Mouse (Mus musculus): Measurements from ENCODE around the gene Fth1.
"Not testable (repeated sequence)": the region's sequence is repeated elsewhere in the genome, so short reads cannot be mapped to it uniquely, and the experiment has no call there.

Gene Fth1

DNA sequence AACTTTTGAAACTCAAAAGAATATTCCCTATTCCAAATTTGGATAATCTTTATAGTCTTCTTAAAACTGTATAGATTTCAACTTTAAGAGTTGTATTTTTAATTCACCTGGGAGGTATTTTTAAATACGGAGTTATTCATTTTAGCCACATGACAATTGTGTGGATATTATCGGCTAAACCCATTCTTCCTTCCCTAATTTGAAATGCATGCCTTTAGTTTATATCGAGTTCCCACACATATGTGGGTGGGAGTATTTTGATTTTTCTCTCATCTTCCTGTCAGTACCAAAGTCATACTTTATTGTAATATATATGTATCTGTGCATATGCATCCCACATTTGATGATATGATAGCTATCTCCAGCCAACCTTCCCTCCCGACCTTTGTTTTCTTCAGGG lies at the start of gene Fth1:
TSS of gene Fth1 (plus strand) at position 341 of the 400 bp plus-strand sequence.
- DNase-seq (ENCODE audit: low read depth, low spot score), result no peak

DNA sequence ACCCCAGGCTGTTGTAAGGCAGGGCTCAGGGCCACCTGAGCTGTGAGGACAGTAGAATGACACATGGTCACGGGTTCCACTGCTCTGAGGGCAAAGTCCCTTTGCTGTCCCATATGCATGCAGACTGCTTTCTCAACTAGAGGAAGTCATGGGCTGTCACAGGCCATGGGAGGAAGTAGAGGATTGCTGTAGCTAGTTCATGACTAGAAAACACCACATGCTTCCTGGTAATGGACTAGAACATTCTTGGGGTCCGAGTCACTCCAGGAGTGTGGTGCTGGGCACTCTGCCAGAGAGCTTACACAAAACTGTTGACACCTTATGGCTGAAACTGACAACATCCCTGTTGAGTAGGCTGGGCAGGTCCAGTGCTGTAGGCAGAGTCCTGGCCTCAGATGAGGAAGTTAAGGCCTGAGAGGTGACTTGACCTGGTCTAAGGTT lies 49.2 kb upstream of the Fth1 start:
- not testable (repeated sequence) for DNase-seq (ENCODE audit: low read depth, low spot score)

DNA sequence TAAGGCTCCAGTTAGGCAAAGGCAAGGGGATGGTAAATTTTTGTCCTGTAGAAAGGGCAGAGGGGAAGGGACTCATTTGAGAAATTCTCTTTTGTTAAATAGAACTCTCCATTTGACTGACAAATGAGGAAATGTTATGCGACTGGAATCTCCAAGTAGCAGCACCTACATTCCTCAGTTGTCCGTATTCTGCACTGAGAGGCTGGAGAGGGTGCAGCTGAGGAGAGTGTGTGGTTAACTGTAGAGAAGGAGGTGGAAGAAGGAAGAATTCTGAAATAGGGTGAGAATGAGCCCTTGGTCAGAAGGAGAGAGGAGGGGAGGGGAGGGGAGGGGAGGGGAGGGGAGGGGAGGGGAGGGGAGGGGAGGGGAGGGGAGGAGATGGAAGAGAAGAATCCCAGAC lies 46.5 kb upstream of the Fth1 start:
- no peak for DNase-seq (ENCODE audit: low read depth, low spot score)

DNA sequence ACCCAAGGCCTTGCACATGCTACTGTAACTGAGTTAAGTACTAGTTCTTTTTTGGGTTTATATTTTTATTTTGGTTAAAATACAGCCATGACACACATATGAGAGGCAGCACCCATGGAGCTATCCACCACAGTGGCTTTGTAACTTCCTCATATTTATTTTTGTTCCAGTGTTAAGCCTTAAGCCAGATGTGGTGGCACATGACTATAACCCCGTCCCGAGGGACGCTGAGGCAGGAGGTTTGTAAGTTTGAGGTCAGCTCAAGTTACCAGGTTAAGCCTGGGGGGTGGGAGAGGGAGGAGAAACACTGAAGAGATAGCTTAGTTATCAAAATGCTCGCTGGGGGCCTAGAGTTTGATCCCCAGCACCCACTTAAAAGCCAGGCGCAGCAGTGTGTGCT lies 43.8 kb upstream of the Fth1 start:
- DNase-seq (ENCODE audit: low read depth, low spot score), result no peak

DNA sequence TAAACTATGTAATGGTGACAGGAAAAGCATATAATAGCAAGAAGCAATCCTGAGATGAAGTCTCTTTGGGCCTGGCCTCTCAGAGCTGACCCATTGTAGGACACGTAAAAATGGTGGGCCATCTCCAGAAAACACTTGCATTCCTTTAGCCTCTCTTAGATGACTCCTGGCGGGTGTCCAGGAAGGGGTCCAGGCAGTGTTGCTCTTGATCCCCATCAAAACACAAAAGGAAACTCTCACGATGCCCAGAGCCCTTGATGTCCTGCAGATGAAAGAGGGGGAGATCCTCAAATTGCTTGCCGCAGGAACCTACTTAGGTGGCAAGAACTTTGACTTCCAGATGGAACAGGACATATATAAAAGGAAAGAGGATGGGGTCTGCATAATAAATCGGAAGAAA lies 43.0 kb upstream of the Fth1 start:
- no peak for DNase-seq (ENCODE audit: low read depth, low spot score)

DNA sequence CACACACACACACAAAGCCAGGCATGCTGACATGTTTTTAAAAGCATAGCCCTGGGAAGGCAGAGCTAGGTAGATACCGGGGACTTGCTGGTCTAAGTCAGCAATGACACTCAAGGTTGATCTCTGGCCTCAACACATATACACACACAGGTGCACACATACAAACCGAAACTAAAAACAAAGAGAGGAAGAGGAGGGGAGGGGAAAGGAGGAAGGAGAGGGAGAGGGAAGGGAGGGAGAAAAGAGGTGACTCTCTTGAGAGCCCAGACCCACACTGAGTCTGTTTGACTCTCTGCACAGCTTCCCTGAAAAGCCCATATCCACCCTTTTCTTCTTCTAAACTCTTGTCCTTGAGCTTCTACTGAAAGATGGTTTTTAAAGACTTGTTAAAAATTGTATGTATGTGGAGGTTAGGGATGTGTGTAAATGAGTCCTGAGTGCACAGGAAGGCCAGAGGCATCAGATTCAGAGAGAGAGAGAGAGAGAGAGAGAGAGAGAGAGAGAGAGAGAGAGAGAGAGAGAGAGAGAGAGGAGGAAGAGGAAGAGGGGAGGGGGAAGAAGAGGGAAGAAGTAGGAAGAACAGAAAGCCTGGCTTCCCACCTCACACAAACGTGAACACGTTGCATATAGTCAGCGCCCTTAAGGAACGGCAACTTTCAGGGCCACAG lies 42.1 kb upstream of the Fth1 start:
- DNase-seq (ENCODE audit: low read depth, low spot score), result peak; percentile 58

DNA sequence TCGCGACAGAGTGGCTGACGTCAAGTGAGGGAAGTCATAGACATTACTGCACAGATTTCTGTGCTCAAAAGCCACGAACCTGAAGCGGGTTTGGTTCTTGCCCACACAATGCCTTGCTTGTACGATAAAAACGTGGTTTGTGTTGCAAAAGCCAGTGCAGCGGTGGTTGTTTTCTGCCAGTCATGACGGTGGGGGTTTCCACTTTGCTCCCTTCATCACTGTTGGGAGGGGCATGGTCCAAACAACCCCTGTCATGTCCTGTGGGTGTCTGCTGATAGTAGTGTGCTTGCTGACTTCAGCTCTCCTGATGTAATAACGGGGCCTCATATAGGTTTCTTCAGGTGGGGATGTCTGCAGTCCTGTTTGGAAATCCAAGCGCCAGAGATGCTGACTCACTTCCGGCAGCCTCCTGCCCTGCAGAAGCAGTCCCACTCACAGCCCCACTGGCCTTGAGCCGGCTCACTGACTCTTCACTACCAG lies 41.5 kb upstream of the Fth1 start:
- peak; percentile 84 for DNase-seq (ENCODE audit: low read depth, low spot score)

DNA sequence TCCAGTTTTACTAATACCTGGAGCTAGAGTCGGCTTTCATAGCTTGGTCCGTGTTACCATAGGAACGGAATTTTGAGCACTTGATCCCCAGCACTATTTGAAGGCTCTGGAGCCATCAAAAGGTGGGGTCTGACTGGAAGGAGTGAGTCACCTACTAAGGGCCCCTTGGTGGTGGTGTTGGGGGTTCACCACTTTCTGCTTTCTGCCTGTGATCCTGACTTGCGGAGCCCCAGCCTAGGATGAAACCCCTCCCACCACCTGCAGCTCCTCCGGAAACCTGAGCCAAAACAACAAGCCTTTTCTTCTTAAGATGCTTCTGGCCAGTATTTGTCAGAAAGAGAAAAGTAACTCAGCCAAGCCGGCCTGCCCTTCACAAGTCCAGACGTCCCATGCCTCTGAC lies 40.6 kb upstream of the Fth1 start:
- peak; percentile 16 for DNase-seq (ENCODE audit: low read depth, low spot score)

DNA sequence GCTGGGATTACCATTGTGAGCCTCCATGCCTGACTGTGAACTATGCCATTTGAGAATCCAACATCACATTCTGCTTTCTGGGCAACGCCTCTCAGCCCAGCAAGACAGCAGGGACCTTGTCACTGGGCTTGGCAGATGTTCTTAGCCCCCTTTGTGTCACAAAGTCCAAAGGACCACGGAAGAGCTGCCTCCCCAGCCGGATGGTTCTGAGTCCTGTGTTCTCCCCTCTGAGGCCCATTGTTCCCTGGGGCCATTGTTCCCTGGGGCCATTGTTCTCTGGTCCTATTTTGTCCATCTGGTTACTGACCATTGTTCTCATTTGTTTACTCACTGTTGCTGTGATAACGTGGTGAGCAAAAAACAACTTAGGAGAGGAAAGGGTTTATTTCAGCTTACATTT lies 39.5 kb upstream of the Fth1 start:
- DNase-seq (ENCODE audit: low read depth, low spot score), result no peak

DNA sequence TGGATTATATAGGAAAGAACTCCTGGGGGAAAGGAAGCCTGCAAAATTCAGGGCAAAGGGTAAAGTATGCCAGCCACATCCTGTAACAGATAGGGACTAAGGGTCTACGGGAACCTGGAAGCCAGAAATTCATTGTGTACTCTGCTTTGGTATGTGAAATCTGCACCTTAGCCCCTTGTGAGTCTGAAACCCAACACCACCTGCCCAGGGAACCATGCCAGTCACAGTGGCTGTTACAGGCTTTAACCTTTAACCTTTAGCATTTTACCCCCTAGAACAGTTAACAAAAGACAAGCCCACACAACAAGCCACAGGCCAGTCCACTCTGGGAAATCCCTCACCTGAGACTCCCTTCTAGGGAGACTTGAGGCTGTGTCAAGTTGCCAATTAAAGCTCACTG lies 38.6 kb upstream of the Fth1 start:
- no peak for DNase-seq (ENCODE audit: low read depth, low spot score)

DNA sequence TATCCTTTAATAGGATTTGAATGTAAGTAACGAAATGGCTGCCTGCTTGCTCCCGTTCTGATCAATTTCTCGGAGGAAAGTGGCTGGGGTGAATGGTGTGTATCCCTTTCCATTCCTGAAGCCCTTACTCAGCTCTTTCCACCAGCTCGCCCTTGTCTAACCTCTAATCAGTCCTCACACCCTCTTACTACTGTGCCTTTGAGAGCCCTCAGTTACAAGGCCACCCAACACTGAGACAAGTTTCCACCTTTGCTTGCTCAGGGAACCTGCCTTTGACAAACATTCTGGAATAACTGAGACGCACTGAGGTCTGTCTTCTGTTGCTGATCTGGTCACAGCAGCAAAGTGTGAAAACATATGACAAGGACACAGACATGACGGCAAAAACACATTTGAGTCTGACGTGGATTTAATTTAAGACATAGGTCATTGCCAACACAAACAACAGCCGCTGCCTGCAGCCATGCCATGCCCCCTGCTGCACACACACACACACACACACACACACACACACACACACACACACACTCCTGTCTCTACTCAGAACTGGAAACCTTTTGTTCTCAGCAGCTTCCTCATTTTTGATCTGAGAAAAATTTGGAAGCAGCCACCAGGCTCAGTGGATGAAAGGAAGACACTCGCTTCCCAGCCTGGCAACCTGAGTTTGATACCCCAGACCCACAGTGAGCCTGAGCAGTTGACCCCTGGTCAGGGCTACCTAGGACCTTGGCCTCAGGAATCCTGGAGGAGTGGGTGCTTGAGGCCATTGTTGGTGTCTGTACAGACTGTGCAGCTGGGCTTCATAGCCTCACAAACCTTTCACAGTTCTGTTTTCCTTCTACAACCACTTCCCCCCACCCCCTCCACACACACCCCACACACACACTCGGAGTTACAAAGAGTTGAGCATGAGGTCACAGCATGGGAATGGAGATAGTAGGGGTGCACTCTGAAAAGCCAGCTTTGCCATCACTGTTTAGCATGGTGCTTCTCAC lies 37.6 kb upstream of the Fth1 start:
- no peak for DNase-seq (ENCODE audit: low read depth, low spot score)

DNA sequence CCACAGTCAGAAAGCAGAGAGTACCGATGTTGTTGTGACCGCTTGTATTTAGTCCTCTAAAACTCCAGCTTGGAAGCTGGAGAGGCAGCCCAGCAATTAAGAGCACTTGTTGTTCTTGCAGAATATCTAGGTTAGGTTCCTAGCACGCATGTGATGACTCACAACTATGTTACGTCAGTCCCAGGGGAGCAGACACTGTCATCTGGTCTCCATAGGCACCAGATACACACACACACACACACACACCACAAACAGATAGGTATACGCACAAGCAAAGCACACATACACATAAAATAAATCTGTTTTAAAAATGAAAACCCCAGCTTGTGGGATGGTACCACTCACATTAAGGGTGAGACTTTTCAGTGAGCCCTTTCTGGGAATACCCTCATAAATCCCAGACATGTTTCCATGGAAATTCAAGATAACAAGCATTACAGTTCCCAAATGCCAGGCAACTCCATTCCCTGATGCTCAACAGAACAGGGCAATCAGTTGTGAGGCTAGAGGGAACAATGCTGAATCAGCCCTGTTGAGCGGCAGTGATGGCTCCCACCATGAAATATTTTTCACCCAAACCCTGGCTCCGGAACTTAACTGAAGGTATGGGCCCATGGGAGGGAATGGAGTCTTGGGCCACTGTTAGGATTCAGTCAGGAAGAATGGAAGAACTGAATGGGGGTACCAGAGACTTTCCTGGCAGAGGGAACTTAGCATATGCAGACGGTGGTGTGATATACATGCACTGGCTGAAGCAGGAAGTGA lies 34.4 kb upstream of the Fth1 start:
- DNase-seq (ENCODE audit: low read depth, low spot score), result no peak

DNA sequence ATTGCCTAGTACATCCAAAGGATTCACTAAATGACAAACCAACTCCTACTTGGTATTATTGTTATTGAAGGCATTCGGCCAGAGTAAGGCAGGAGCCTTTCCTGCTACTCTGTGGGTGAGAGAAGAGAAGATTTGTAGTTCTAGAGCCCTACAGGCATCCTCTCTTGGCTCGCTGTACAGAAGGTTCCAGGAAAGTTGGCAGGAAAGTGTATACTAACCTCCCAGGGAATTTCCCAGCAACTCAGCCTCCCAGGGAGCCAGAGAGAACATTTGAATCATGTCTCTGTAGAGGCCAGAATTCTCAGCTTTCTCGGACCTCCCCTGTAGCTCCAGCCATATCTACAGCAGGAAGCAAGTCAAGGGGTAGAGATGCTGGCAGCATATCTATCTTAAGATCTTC lies 33.4 kb upstream of the Fth1 start:
- no peak for DNase-seq (ENCODE audit: low read depth, low spot score)

DNA sequence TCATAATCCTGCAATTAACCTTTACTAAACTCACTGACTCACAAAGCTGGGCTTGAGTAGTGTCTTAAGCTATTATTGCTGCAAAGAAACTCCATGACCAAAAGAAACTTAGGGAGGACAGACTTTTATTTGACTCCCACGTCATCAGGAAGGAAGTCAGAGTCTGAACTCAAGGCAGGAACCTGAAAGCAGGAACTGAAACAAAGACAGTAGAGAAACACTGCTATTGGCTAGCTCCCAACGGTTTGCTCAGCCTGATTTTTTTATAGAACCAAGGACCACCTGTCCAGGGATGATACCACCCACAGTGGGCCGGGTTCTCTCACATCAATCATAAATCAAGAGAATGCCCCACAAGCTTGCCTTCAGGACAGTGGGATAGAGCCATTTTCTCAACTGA lies 28.0 kb upstream of the Fth1 start:
- DNase-seq (ENCODE audit: low read depth, low spot score), result no peak

DNA sequence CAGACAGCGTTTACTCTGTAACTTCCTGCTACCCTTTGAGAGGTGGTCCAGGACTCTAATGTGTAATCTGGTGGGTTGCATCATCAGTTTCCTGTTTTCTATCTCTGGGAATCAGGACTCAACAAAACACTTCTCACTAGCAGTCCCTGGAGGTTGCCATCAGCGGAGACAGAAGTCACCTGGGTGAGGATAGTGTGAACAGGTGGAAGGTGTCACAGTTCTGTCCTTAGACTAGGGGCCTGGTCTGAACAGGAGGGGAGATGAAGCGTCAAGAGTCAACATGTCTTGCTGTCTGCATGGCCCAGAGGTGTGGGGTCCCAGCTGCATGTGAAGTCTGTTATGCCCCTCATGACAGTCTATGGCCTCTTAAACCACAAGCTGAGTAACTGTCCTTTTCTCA lies 27.5 kb upstream of the Fth1 start:
- DNase-seq (ENCODE audit: low read depth, low spot score), result no peak

DNA sequence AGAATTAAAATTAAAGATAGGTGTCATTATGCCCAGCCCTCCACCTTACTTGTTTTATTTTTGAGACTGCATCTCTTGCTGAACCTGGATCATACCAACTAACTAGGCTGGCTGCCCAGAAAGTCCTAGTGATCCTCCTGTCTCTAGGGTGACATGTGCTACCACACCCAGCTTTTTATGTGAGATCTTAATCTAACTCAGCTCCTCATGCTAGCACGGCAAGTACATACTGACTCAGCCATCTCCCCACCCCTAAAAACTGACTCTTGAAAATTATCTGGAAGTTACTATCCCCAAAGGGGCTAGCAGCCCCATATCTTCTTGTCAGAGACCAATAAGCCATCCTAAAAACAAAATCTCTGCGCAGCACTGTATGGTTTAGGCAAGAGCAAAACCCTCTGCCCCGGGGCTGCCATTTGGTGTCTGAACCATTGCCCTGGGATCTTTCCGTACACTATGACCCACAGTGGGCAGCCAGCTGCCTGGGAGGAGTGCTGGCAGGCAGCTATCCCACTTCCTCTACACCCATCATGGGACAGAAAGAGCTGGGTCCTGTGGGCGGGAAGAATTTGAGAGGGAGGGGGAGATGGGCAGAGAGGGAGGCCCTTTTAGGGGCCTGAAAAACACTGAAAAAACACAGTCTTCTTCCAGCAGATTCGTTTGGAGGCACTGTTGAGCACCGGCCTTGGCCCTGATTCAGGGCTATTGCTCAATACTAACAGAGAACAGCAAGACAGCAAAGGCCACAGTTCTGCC lies 26.2 kb upstream of the Fth1 start:
- DNase-seq (ENCODE audit: low read depth, low spot score), result peak; percentile 15

DNA sequence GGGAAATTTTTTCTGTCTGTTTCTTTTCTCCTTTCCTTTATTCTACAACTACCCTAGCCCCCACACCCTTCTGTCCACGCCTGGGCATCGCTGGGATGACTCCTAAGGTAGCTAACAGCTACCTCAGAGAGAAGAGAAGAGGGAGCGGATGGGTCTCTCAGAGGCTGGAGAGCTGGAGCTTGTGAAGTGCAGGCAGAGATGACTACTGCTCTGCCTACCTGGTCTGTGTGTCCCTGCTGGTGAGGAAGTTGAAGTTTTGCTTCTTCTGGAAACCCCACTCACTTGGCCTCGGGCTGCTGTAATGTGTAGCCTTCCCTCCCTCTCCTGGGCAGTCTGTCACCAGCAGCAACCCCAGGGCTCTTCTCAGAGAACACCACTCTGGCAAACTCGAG lies 25.6 kb upstream of the Fth1 start:
- no peak for DNase-seq (ENCODE audit: low read depth, low spot score)

DNA sequence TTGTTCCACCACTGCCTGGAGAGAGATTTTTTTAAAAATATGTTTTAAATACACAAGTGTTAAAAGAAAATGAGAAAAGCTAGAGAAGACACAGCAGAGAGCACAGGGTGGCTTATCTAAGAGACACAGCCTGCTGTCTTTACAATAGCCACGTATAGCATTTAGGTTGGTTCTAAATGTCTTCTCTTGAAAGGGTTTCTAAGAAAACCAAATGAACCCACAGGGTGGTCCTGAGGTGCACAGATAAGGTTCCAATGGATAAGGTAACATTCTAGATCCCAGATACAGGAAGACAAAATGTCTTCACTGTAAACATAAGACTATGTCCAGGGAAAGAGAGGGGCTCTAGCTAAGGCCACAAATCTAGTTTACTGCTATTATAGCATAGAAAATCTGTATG lies 25.0 kb upstream of the Fth1 start:
- no peak for DNase-seq (ENCODE audit: low read depth, low spot score)

DNA sequence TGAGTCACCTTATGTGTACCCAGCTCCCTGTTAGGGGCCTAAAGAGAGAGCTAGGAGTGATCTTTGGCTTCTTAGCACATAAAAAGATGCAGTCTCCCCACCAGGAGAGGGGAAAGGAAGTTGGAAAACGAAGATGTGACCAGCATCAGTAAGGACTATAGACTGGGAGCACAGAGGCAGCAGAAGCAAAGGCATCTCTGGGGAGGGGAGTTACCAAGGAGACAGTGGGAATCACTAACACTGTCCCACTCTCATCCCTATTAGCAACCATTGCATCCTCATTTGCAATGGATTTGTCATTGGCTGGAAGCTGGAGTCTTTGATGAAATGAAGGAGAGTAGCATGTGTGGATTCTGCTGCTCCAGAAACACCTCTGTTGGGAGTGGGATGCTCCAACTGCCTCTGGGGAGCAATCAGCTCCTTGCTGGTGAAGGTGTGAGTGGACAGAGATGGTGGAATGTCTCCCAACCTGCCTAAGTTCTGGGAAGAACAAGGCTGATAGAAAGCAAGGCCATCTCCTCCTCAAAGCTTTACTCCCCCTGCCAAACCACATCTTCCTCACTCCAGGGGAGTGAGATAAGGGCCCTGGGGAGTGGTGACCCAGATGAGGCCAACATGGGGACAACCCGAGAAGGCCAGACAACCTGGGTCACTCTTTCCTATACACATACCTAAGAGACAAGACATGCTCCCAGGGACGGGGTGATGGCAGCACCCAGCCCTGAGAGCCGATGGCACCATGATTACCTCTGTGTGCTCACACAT lies 23.6 kb upstream of the Fth1 start:
- DNase-seq (ENCODE audit: low read depth, low spot score), result no peak

DNA sequence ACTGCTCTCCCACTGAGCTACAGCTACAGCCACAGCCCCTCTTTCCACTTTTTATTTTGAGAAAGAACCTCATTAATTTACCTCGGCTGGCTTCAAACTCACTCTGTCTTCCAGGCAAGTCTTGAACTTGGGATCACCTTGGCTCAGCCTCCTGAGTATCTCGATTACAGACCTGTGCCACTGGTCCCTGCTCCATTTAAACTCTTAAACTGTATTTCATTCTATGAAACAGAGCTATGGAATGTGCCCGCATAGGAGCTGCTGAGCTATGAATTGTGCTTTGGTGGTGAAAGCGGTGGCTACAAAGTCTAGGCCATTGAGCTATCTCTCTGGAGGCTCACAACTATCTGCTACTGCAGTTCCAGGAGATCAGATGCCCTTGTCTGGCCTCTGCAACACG lies 22.4 kb upstream of the Fth1 start:
- DNase-seq (ENCODE audit: low read depth, low spot score), result no peak

DNA sequence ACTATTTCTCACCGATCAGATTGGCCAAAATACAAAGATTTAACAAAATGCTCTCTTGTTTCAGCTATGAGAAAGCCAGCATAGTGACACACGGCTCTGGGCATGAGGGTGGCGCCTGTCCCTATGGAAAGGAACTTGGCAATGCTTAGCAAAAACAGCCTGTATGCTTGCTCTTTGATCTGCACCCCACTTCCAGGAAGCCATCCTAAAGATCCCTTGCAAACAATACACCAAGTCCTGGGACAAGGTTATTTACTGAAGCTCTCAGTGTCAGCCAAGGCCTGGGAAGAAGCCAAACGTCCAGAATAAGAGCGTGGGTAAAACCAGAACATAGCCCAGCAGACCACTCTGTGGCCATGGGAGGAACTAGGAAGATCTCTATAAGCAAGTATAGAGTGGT lies 19.6 kb upstream of the Fth1 start:
- DNase-seq (ENCODE audit: low read depth, low spot score), result no peak
